Mouse (Mus musculus): Measurements from ENCODE around the gene Radil. TPM values are rescaled to one million over a fixed set of nuclear protein-coding genes. Genes with fewer than 3 reads are reported as not detected.

The Radil gene
- polyA plus RNA-seq, 1 experiment, result 2.2 TPM

- WGBS, result 7% methylated on average over 12 of the region's 12 CpGs
- no peak for TF ChIP-seq POLR2A (IDR thresholded peaks at IDR 0.05; ENCODE audit: borderline replicate concordance, control insufficient read depth, low read depth, low read length)
- TF ChIP-seq CTCF (IDR thresholded peaks at IDR 0.05; ENCODE audit: control insufficient read depth, insufficient read depth, low read length), result no peak
- peaks cover 10% of the 10 kb centered on the region for H3K4me1 ChIP-seq (ENCODE audit: control insufficient read depth, insufficient read depth, low read length)
These were observed 110.9 kb downstream of the Radil start for GRCm38 (mm10) chr5:142439911-142440432.

GRCm38 (mm10) chr5:142438380-142438938 lies 112.4 kb downstream of the Radil start:
- 88% methylated on average over 16 of the region's 16 CpGs for WGBS
- TF ChIP-seq POLR2A (IDR thresholded peaks at IDR 0.05; ENCODE audit: borderline replicate concordance, control insufficient read depth, low read depth, low read length) (no peak), CTCF (IDR thresholded peaks at IDR 0.05; ENCODE audit: control insufficient read depth, insufficient read depth, low read length) (no peak)
- H3K4me3 ChIP-seq (replicated peaks; ENCODE audit: control insufficient read depth, low read depth, low read length), result no peak overlapping the region
- H3K27ac ChIP-seq (ENCODE audit: control insufficient read depth, insufficient read depth, low read depth, low read length, poor library complexity), result no peak overlapping the region
- peaks cover 4% of the 10 kb centered on the region; the same call in 1 of the 2 replicates for H3K4me1 ChIP-seq (ENCODE audit: control insufficient read depth, insufficient read depth, low read length)

More at GRCm38 (mm10) chr5:142439911-142440432, 110.9 kb downstream of the Radil start:
- peak overlapping the region; percentile 92 for H3K27ac ChIP-seq (ENCODE audit: control insufficient read depth, insufficient read depth, low read depth, low read length, poor library complexity)
- H3K4me3 ChIP-seq (replicated peaks; ENCODE audit: control insufficient read depth, low read depth, low read length), result peak overlapping the region; percentile 63

- no peak for TF ChIP-seq CTCF (IDR thresholded peaks at IDR 0.05; ENCODE audit: control insufficient read depth, insufficient read depth, low read length)
- TF ChIP-seq POLR2A (IDR thresholded peaks at IDR 0.05; ENCODE audit: borderline replicate concordance, control insufficient read depth, low read depth, low read length), result no peak
- Histone ChIP-seq H3K27ac (ENCODE audit: control insufficient read depth, insufficient read depth, low read depth, low read length, poor library complexity) (no peak overlapping the region), H3K4me1 (ENCODE audit: control insufficient read depth, insufficient read depth, low read length) (no peaks in the 10 kb centered on the region; the same call in 1 of the 2 replicates), H3K4me3 (replicated peaks; ENCODE audit: control insufficient read depth, low read depth, low read length) (no peak overlapping the region)
- 83% methylated on average over 15 of the region's 15 CpGs for WGBS
These were observed 115.2 kb downstream of the Radil start for GRCm38 (mm10) chr5:142435736-142436135.

Other genes with a start within 250 kb of the Radil start
- 5.7 and 9.1 TPM in 2 replicates for gene Foxk1, start 149.6 kb downstream of the Radil start, polyA plus RNA-seq (2011; ENCODE audit: insufficient read depth, insufficient read length, low replicate concordance, missing spikeins)
- gene Ap5z1, start 87.2 kb downstream of the Radil start, polyA plus RNA-seq (2011; ENCODE audit: insufficient read depth, insufficient read length, low replicate concordance, missing spikeins), result 16.5 and 22.8 TPM in 2 replicates
- gene Papolb, start 21.0 kb downstream of the Radil start, polyA plus RNA-seq (2011; ENCODE audit: insufficient read depth, insufficient read length, low replicate concordance, missing spikeins), result not detected in 2 replicates
- not detected in 2 replicates for gene Mmd2, start 57.7 kb upstream of the Radil start, polyA plus RNA-seq (2011; ENCODE audit: insufficient read depth, insufficient read length, low replicate concordance, missing spikeins)
- 29.4 and 41.8 TPM in 2 replicates for gene Wipi2, start 76.6 kb upstream of the Radil start, polyA plus RNA-seq (2011; ENCODE audit: insufficient read depth, insufficient read length, low replicate concordance, missing spikeins)
- gene Slc29a4, start 141.4 kb upstream of the Radil start, polyA plus RNA-seq (2011; ENCODE audit: insufficient read depth, insufficient read length, low replicate concordance, missing spikeins), result not detected in 2 replicates